Mouse (Mus musculus) myocyte (in vitro differentiated cells): Measurements from ENCODE around the gene Myo6. TPM values are rescaled to one million over a fixed set of nuclear protein-coding genes. Genes with fewer than 3 reads are reported as not detected.
A peak's percentile ranks its signal among the peaks of the same experiment; 100 is the strongest.

ENCODE experiments used
- H3K27me3 ChIP-seq: one replicate; pipeline ENCODE4 v1.6.1; 2011; ENCODE audit not compliant: control insufficient read depth, insufficient read depth, insufficient read length
- H3K36me3 ChIP-seq: one replicate; pipeline ENCODE4 v1.6.1; 2011; ENCODE audit not compliant: control insufficient read depth, insufficient read depth
- H3K4me2 ChIP-seq: one replicate; pipeline ENCODE4 v1.6.1; 2011; ENCODE audit warnings: low read depth, control low read depth
- H3K4me3 ChIP-seq: one replicate; pipeline ENCODE4 v1.5.1; 2011; ENCODE audit warnings: mild to moderate bottlenecking, control low read depth, moderate library complexity
- H3K79me2 ChIP-seq: one replicate; pipeline ENCODE4 v1.6.1; 2011; ENCODE audit not compliant: control insufficient read depth, insufficient read depth
- H3ac ChIP-seq: one replicate; pipeline ENCODE4 v1.6.1; 2011; ENCODE audit not compliant: control insufficient read depth, insufficient read length
- CEBPB ChIP-seq: IDR thresholded peaks from 2 replicates; pipeline ENCODE4 v1.6.1; 2011; ENCODE audit warnings: mild to moderate bottlenecking, moderate library complexity; ENCODE audit not compliant: poor library complexity, insufficient read depth, severe bottlenecking
- E2F4 ChIP-seq: IDR thresholded peaks from one replicate; pipeline ENCODE4 v1.6.1; 2011; ENCODE audit warnings: mild to moderate bottlenecking, control low read depth, moderate library complexity; ENCODE audit not compliant: insufficient read depth
- MAX ChIP-seq: IDR thresholded peaks from one replicate; pipeline ENCODE4 v1.6.1; 2011; ENCODE audit warnings: low read depth, mild to moderate bottlenecking, control low read depth
- MYOD1 ChIP-seq, 3 experiments: IDR thresholded peaks; one replicate each; pipeline ENCODE4 v1.6.1; 2011; ENCODE audit warnings: control low read depth in 2 of 3, low read depth in 2 of 3, mild to moderate bottlenecking in 2 of 3, moderate library complexity in 1 of 3; ENCODE audit not compliant: insufficient read length in 2 of 3, control insufficient read depth in 1 of 3
- MYOG ChIP-seq, 3 experiments: IDR thresholded peaks; one replicate each; pipeline ENCODE4 v1.6.1; 2011; ENCODE audit warnings: control low read depth in 2 of 3, low read depth in 2 of 3, mild to moderate bottlenecking in 2 of 3; ENCODE audit not compliant: insufficient read length in 2 of 3, control insufficient read depth in 1 of 3, insufficient read depth in 1 of 3
- POLR2A ChIP-seq: IDR thresholded peaks from one replicate; pipeline ENCODE4 v1.6.1; 2011; ENCODE audit warnings: low read depth, mild to moderate bottlenecking, control low read depth, moderate library complexity; ENCODE audit not compliant: insufficient read length
- POLR2AphosphoS2 ChIP-seq: IDR thresholded peaks from one replicate; pipeline ENCODE4 v1.6.1; 2011; ENCODE audit warnings: low read depth, control low read depth; ENCODE audit not compliant: insufficient read length
- REST ChIP-seq: IDR thresholded peaks from one replicate; pipeline ENCODE4 v1.6.1; 2011; ENCODE audit warnings: mild to moderate bottlenecking, control low read depth, moderate library complexity; ENCODE audit not compliant: insufficient read depth, insufficient read length
- SRF ChIP-seq: IDR thresholded peaks from one replicate; pipeline ENCODE4 v1.6.1; 2011; ENCODE audit warnings: low read depth; ENCODE audit not compliant: control insufficient read depth, insufficient read length
- TCF12 ChIP-seq: IDR thresholded peaks from one replicate; pipeline ENCODE4 v1.6.1; 2011; ENCODE audit warnings: mild to moderate bottlenecking, control low read depth; ENCODE audit not compliant: poor library complexity, insufficient read depth, severe bottlenecking
- TCF3 ChIP-seq: IDR thresholded peaks from one replicate; pipeline ENCODE4 v1.6.1; 2011; ENCODE audit warnings: low read depth, control low read depth; ENCODE audit not compliant: insufficient read length
- USF1 ChIP-seq: IDR thresholded peaks from one replicate; pipeline ENCODE4 v1.6.1; 2011; ENCODE audit warnings: low read depth, mild to moderate bottlenecking, control low read depth, moderate library complexity
- polyA plus RNA-seq: library from polyadenylated mRNA; unstranded; fragments of >200 nt; fragmentation: generic; extraction: Trizol; gene quantifications from one replicate; pipeline ENCODE4 v1.2.1, GENCODE M21; 2012; ENCODE audit warnings: missing spikeins

Myo6 gene
- polyA plus RNA-seq, 1 experiment: 4.1 TPM

GRCm38 (mm10) chr9:80157840-80158465 lies 6.9 kb upstream of the Myo6 start:
- no peak overlapping the region for H3K4me3 ChIP-seq
- no peaks in the 10 kb centered on the region for H3K27me3 ChIP-seq
- no peaks in the 10 kb centered on the region for H3K36me3 ChIP-seq
- no peak overlapping the region for H3ac ChIP-seq
- TF ChIP-seq POLR2AphosphoS2 (no peak), MYOG (IDR thresholded peaks at IDR 0.05; ENCODE audit: control insufficient read depth in 1 of 3, insufficient read depth in 1 of 3, insufficient read length in 2 of 3, low read depth in 2 of 3) (no peak), CEBPB (no peak), MYOD1 (IDR thresholded peaks at IDR 0.05; ENCODE audit: control insufficient read depth in 1 of 3, insufficient read length in 2 of 3, low read depth in 2 of 3) (no peak), TCF3 (no peak), REST (no peak), SRF (no peak), USF1 (no peak), TCF12 (no peak), E2F4 (no peak)
- no peak overlapping the region for H3K4me2 ChIP-seq
- H3K79me2 ChIP-seq: no peaks in the 10 kb centered on the region

DNA sequence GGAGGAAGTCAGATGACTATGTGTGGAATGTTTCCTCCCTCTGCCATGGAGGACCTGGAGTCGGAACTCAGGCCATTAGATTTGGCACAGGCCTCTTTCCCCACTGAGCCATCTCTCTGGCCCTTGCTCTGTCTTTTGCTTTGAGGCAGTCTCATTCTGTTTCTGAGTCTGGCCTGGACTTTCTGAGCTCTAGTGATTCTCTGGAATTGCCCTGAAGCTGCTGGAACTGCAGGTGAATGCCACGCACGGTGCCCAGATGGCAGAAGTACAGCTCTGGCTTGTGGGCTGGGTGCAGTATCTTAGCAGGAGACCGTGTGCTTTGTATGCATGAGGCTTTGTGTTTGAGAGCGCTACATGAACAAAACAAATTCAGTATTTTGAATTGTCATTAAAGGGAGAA lies 5.9 kb upstream of the Myo6 start:
- TF ChIP-seq USF1 (no peak), CEBPB (no peak), TCF3 (no peak), MAX (no peak), TCF12 (no peak), SRF (no peak), POLR2AphosphoS2 (no peak), MYOD1 (IDR thresholded peaks at IDR 0.05; ENCODE audit: control insufficient read depth in 1 of 3, insufficient read length in 2 of 3, low read depth in 2 of 3) (no peak), MYOG (IDR thresholded peaks at IDR 0.05; ENCODE audit: control insufficient read depth in 1 of 3, insufficient read depth in 1 of 3, insufficient read length in 2 of 3, low read depth in 2 of 3) (no peak), POLR2A (no peak), REST (no peak), E2F4 (no peak)
- no peaks in the 10 kb centered on the region for H3K79me2 ChIP-seq
- H3K36me3 ChIP-seq: no peaks in the 10 kb centered on the region
- H3K4me3 ChIP-seq: no peak overlapping the region
- H3K27me3 ChIP-seq: no peaks in the 10 kb centered on the region
- no peak overlapping the region for H3K4me2 ChIP-seq
- no peak overlapping the region for H3ac ChIP-seq

GRCm38 (mm10) chr9:80161451-80161850 lies 3.4 kb upstream of the Myo6 start:
- H3K27me3 ChIP-seq: no peaks in the 10 kb centered on the region
- no peaks in the 10 kb centered on the region for H3K36me3 ChIP-seq
- no peak overlapping the region for H3K4me3 ChIP-seq
- TF ChIP-seq E2F4: no peak
- TF ChIP-seq SRF: no peak
- no peak overlapping the region for H3ac ChIP-seq
- H3K4me2 ChIP-seq: no peak overlapping the region
- H3K79me2 ChIP-seq: no peaks in the 10 kb centered on the region

GRCm38 (mm10) chr9:80163126-80163723 lies 1.6 kb upstream of the Myo6 start:
- TF ChIP-seq POLR2AphosphoS2 (no peak), TCF12 (no peak), SRF (no peak), POLR2A (no peak)
- Histone ChIP-seq H3K27me3 (no peaks in the 10 kb centered on the region), H3K4me2 (no peak overlapping the region), H3K36me3 (no peaks in the 10 kb centered on the region), H3K79me2 (no peaks in the 10 kb centered on the region), H3ac (no peak overlapping the region), H3K4me3 (no peak overlapping the region)

DNA sequence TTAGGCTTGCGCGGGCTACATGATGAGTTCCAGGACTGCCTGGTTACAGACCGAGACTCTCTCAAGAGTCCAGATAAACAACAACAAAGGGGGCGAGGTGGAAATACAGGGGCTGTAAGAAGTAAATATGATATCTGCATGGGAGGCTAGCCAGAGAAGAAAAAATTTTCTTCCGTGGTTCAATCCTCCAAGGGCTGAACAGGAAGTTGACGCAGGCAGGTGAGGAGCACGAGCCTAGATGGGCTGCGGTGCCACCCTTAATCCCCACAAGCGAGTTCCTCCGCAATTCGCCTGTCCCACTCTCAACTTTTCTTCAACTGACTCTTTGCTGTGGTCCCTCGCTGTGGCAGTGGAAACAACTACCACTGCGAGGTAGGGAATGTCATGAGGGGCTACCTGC lies 640 bp upstream of the Myo6 start:
- TF ChIP-seq TCF12 (no peak), E2F4 (no peak), MYOD1 (IDR thresholded peaks at IDR 0.05; ENCODE audit: control insufficient read depth in 1 of 3, insufficient read length in 2 of 3, low read depth in 2 of 3) (no peak), REST (no peak), USF1 (no peak), MAX (no peak), CEBPB (no peak), MYOG (IDR thresholded peaks at IDR 0.05; ENCODE audit: control insufficient read depth in 1 of 3, insufficient read depth in 1 of 3, insufficient read length in 2 of 3, low read depth in 2 of 3) (no peak), SRF (no peak), TCF3 (no peak), POLR2A (no peak), POLR2AphosphoS2 (no peak)
- no peak overlapping the region for H3ac ChIP-seq
- H3K79me2 ChIP-seq: no peaks in the 10 kb centered on the region
- H3K36me3 ChIP-seq: no peaks in the 10 kb centered on the region
- H3K27me3 ChIP-seq: no peaks in the 10 kb centered on the region
- peak overlapping the region; percentile 37 for H3K4me3 ChIP-seq
- H3K4me2 ChIP-seq: peak overlapping the region; percentile 90
